Mouse (Mus musculus): ENCODE data around the gene F8. TPM values are rescaled to one million over a fixed set of nuclear protein-coding genes. Genes with fewer than 3 reads are reported as not detected.
A peak's percentile ranks its signal among the peaks of the same experiment; 100 is the strongest.

F8 gene
- polyA plus RNA-seq, 1 experiment from 2014 or later: 2.7 TPM

DNA sequence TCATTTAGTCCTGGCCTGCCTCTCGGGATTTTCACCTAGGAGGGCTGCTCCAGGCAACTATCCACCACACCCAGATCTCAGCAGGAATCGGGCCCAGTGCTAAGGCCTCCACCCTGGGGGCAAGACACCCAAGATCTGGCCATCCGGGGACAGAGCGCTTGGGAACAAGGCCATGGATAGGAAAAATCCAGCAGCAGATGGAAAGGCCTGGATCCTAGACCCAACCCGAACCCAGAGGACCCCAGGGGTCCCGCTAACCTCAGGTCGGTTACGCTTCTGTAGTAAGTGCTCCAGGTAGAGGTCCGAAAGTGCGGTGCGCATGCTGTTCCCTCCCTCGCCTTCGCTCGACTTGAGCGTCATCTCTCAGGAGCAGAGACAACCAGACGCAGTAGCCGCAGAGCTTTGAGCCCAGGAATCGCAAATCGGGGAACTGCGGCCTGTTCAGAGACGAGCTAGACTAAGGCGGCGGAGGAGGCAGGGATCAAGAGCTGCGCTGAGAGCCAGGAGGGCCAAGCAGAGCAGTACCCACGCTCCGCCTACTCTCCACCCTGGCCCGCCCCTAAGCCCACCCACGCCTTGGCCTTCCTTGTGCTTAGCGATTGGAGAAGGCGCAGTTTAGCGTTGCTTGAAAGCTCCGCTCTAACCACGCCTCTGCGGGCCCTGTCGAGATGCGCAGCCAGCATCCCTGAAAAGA is 251.8 kb downstream of the F8 start, which contains the start of gene Mpp1:
Gene Mpp1 (minus strand): TSS at position 550 of the 694 bp plus-strand sequence.
- Histone ChIP-seq H3K27me3 (no peaks in the 10 kb centered on the region), H3K9ac (replicated peaks) (peak within 1 kb of the TSS; percentile 65), H3K4me3 (replicated peaks) (peak within 1 kb of the TSS; percentile 48), H3K27ac (no peak within 1 kb of the TSS), H3K4me2 (replicated peaks) (peak within 1 kb of the TSS; percentile 60), H3K4me1 (replicated peaks) (no peaks in the 10 kb centered on the region), H3K9me3 (no peaks in the 10 kb centered on the region), H3K36me3 (no peaks in the 10 kb centered on the region)
- ATAC-seq: peak; percentile 100
- 28% methylated on average over 36 of the region's 36 CpGs for WGBS

DNA sequence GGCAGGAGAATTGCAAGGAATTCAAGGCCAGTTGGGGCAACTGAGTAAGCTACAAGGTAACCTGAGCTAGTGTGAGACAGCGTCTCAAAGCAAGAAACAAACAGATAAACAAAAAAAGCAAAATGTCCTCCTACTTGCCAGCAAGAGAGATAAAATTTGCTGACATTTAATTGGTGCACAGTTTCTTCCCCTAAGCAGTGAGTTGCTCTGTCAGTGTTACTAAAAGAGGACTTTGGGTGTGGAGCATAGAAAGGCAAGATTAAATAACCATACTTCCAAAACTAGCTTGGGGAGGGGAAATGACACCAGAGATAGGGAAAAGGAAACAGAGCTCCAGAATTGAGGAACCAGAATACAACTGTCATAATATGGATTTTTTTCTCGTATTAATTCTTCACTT is 252.9 kb downstream of the F8 start:
- Histone ChIP-seq H3K4me1 (replicated peaks) (no peaks in the 10 kb centered on the region), H3K36me3 (no peaks in the 10 kb centered on the region), H3K27me3 (no peaks in the 10 kb centered on the region), H3K4me2 (replicated peaks) (no peak overlapping the region), H3K9ac (replicated peaks) (no peak overlapping the region), H3K9me3 (no peaks in the 10 kb centered on the region), H3K4me3 (replicated peaks) (no peak overlapping the region), H3K27ac (no peak overlapping the region)
- WGBS: 67% methylated on average over 2 of the region's 2 CpGs
- ATAC-seq: no peak

DNA sequence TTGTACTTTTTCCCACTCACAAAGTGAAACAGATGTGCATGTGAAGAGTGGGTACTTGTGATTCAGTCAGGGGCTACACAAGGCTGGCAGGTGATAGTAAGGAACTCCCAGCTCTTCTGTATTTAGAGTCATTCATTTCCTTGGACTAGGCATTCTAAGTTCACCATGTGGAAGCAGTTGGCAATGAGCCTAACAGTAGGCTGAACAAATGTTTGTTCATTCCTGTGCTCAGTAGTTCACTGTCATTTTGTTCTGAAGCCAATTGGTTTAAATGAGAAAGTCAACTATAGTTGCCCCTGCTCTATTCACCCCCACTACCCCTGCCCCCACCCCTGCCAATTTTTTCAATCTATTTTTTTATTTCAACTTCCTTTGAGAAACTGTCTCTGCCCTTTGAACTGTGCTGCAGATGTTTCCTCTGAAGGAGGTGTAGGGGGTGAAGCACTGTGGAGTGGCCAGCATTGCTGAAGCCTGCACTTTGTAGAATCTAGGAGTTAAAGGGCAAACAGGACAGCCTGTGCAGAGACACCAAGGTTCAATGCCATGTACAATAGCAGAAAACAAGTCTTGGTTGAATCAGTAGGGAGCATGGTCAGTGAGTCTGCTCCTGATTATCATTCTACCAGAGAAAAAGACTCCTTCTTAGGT is 254.0 kb downstream of the F8 start:
- Histone ChIP-seq H3K4me1 (replicated peaks) (no peaks in the 10 kb centered on the region), H3K27me3 (no peaks in the 10 kb centered on the region), H3K4me3 (replicated peaks) (no peak overlapping the region), H3K36me3 (no peaks in the 10 kb centered on the region), H3K9ac (replicated peaks) (no peak overlapping the region), H3K4me2 (replicated peaks) (no peak overlapping the region), H3K9me3 (no peaks in the 10 kb centered on the region), H3K27ac (no peak overlapping the region)
- ATAC-seq: no peak

- H3K9ac ChIP-seq (replicated peaks): no peak overlapping the region
- no peak for ATAC-seq
- no peaks in the 10 kb centered on the region for H3K9me3 ChIP-seq
- no peaks in the 10 kb centered on the region for H3K36me3 ChIP-seq
- no peak overlapping the region for H3K27ac ChIP-seq
- H3K4me3 ChIP-seq (replicated peaks): no peak overlapping the region
- H3K4me2 ChIP-seq (replicated peaks): no peak overlapping the region
- H3K27me3 ChIP-seq: no peaks in the 10 kb centered on the region
- H3K4me1 ChIP-seq (replicated peaks): no peaks in the 10 kb centered on the region
These were observed 255.5 kb downstream of the F8 start for GRCm38 (mm10) chrX:75126893-75127292.

GRCm38 (mm10) chrX:75125606-75126005 is 256.8 kb downstream of the F8 start:
- 71% methylated on average over 3 of the region's 3 CpGs for WGBS
- ATAC-seq: no peak
- Histone ChIP-seq H3K9me3 (no peaks in the 10 kb centered on the region), H3K4me2 (replicated peaks) (no peak overlapping the region), H3K27ac (no peak overlapping the region), H3K4me3 (replicated peaks) (no peak overlapping the region), H3K27me3 (no peaks in the 10 kb centered on the region), H3K9ac (replicated peaks) (no peak overlapping the region), H3K4me1 (replicated peaks) (no peaks in the 10 kb centered on the region), H3K36me3 (no peaks in the 10 kb centered on the region)

Other genes with a start within 250 kb of the F8 start
- not detected in 2 replicates for gene Smim9, start 218.8 kb downstream of the F8 start, polyA plus RNA-seq (2015; fragmentation: Nextera tagmentation; extraction: Ambion mirVana)
- gene Fundc2, start 216 bp downstream of the F8 start, polyA plus RNA-seq (2015; fragmentation: Nextera tagmentation; extraction: Ambion mirVana): 34.9 and 40.0 TPM in 2 replicates
- 20.2 and 24.0 TPM in 2 replicates for gene Cmc4, start 34.0 kb upstream of the F8 start, polyA plus RNA-seq (2015; fragmentation: Nextera tagmentation; extraction: Ambion mirVana)
- 8.4 and 8.5 TPM in 2 replicates for gene Mtcp1, start 34.0 kb upstream of the F8 start, polyA plus RNA-seq (2015; fragmentation: Nextera tagmentation; extraction: Ambion mirVana)
- 59.6 and 60.4 TPM in 2 replicates for gene Brcc3, start 34.0 kb upstream of the F8 start, polyA plus RNA-seq (2015; fragmentation: Nextera tagmentation; extraction: Ambion mirVana)
- 305 and 344 TPM in 2 replicates for gene Vbp1, start 131.7 kb upstream of the F8 start, polyA plus RNA-seq (2015; fragmentation: Nextera tagmentation; extraction: Ambion mirVana)
- 27.4 and 27.7 TPM in 2 replicates for gene Rab39b, start 195.6 kb upstream of the F8 start, polyA plus RNA-seq (2015; fragmentation: Nextera tagmentation; extraction: Ambion mirVana)